Mouse (Mus musculus): ENCODE measurements around the gene Gal3st4.

- TF ChIP-seq CTCF (IDR thresholded peaks at IDR 0.05; ENCODE audit: low read depth): no peak
- TF ChIP-seq EP300 (optimal IDR thresholded peaks at IDR 0.05): no peak
Observed at GRCm38 (mm10) chr5:138226491-138226890, 46.1 kb downstream of the Gal3st4 start.
